Mouse (Mus musculus) lung, postnatal 0 days (tissue): ENCODE results near the gene Gprin3. TPM values are rescaled to one million over a fixed set of nuclear protein-coding genes. Genes with fewer than 3 reads are reported as not detected.
A peak's percentile ranks its signal among the peaks of the same experiment; 100 is the strongest.

Experiments used
- ATAC-seq: fragments of 200-750 bp; cut with Nextera tagmentation; 2 replicates; pipeline ENCODE4 v1.8.0; 2017; ENCODE audit warnings: moderate library complexity
- DNase-seq: peaks from one replicate; pipeline ENCODE4 v3.0.0-alpha.2; 2016; ENCODE audit warnings: low spot score
- H3K27ac ChIP-seq: fragments of 300-500 bp; sonication (generic); 2 replicates; pipeline ENCODE4 v1.5.1; 2014; ENCODE audit warnings: antibody characterized with exemption, mild to moderate bottlenecking, low read length, mixed read lengths
- H3K27me3 ChIP-seq: fragments of 300-500 bp; sonication (generic); replicated peaks from 2 replicates; pipeline ENCODE4 v1.6.1; 2014; ENCODE audit warnings: low read length, mixed read lengths; ENCODE audit not compliant: insufficient read depth
- H3K36me3 ChIP-seq: fragments of 300-500 bp; sonication (generic); 2 replicates; pipeline ENCODE4 v1.6.1; 2014; ENCODE audit warnings: low read length, mixed read lengths; ENCODE audit not compliant: insufficient read depth
- H3K4me1 ChIP-seq: fragments of 300-500 bp; sonication (generic); 2 replicates; pipeline ENCODE4 v1.6.1; 2014; ENCODE audit warnings: antibody characterized with exemption, low read depth, low read length, mixed read lengths; ENCODE audit not compliant: insufficient read depth
- H3K4me2 ChIP-seq: fragments of 300-500 bp; sonication (generic); replicated peaks from 2 replicates; pipeline ENCODE4 v1.6.1; 2014; ENCODE audit warnings: low read depth, mild to moderate bottlenecking, low read length, moderate library complexity, mixed read lengths
- H3K4me3 ChIP-seq: fragments of 300-500 bp; sonication (generic); 2 replicates; pipeline ENCODE4 v1.5.1; 2014; ENCODE audit warnings: low read depth, low read length
- H3K9ac ChIP-seq: fragments of 300-500 bp; sonication (generic); replicated peaks from 2 replicates; pipeline ENCODE4 v1.6.1; 2014; ENCODE audit warnings: low read depth, mild to moderate bottlenecking
- H3K9me3 ChIP-seq: fragments of 300-500 bp; sonication (generic); 2 replicates; pipeline ENCODE4 v1.6.1; 2016; ENCODE audit warnings: low read length, mixed read lengths
- CTCF ChIP-seq: IDR thresholded peaks from 2 replicates; pipeline ENCODE4 v1.5.1; 2016; ENCODE audit warnings: antibody characterized with exemption, mild to moderate bottlenecking
- EP300 ChIP-seq: IDR thresholded peaks from 2 replicates; pipeline ENCODE4 v1.6.1; 2016; ENCODE audit warnings: antibody characterized with exemption, mild to moderate bottlenecking, control low read depth
- WGBS: fragments of 180-500 bp; shearing (Covaris S2); extraction: QIAGEN DNeasy Blood & Tissue Kit; methylation state at CpG from one replicate; pipeline ENCODE4 v1.1.7; 2014; 5-methylcytosine and 5-hydroxymethylcytosine counted together
- polyA plus RNA-seq: library from polyadenylated mRNA; unstranded; fragments of >200 nt; fragmentation: Nextera tagmentation; extraction: Ambion mirVana; gene quantifications from 2 replicates; pipeline ENCODE4 v1.2.1, GENCODE M21; 2015

The Gprin3 gene
- polyA plus RNA-seq, 1 experiment from 2014 or later, result 11.2 TPM

DNA sequence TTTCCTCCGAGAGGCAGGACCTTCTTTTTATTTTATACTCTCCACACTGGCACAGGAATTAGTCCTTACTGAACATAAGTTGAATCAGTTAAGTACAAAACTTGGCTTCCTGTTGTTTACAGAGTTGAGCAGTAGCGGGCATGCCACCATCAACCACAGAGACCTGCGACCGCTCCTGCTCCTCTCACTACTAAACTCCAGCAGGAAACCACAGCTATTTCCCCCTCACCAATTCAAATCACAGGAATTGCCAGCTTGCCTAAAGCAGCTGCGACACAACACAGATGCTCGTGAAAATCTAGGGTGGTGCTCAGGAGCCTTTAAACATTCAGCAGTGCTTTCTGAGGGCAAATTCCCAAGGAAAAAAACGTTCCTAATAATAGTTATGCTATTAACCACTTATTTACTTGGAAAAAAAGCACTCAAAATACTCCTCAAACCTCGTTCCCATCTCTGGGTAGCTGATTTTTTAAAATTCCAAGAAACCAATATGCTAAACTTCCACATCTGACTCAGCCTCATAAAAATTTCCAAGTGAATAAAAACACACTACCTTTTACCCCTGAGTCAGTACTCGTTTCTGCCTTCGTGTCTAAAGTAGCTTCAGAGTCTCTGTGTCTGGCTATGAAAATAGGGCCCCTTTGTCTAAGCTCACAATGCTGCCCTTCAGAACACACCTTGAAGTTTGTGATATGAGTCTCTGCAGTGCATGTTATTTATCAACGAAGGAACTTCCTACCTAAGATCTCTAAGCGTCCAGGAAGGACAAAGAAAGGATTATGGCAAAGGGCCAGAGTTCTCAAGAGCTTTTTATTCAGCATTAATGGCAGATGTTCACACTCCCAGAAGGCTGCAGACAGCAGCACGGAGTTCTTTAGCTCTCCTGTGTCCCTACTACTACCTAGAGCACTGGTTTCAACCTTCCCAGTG lies 13.4 kb downstream of the Gprin3 start:
- Histone ChIP-seq H3K9ac (no peak overlapping the region), H3K36me3 (no peaks in the 10 kb centered on the region), H3K4me1 (peaks cover 5% of the 10 kb centered on the region; the same call in 1 of the 2 replicates), H3K27me3 (no peaks in the 10 kb centered on the region), H3K4me2 (peak overlapping the region; percentile 9; the same call in 1 of the 2 replicates), H3K4me3 (no peak overlapping the region), H3K27ac (peak overlapping the region; percentile 44; the same call in 1 of the 2 replicates), H3K9me3 (no peaks in the 10 kb centered on the region)
- DNase-seq, result peak; percentile 32
- ATAC-seq, result no peak; the same call in 1 of the 2 replicates
- TF ChIP-seq CTCF (no peak), EP300 (no peak)
- 19% methylated on average over 13 of the region's 13 CpGs for WGBS

GRCm38 (mm10) chr6:59409001-59409700 lies 16.9 kb downstream of the Gprin3 start:
- Histone ChIP-seq H3K4me1 (peaks cover 5% of the 10 kb centered on the region; the same call in 1 of the 2 replicates), H3K4me2 (no peak overlapping the region), H3K9me3 (no peaks in the 10 kb centered on the region), H3K27ac (no peak overlapping the region), H3K27me3 (no peaks in the 10 kb centered on the region), H3K36me3 (no peaks in the 10 kb centered on the region), H3K9ac (no peak overlapping the region), H3K4me3 (no peak overlapping the region)
- no peak for DNase-seq
- ATAC-seq, result no peak
- 27% methylated on average over 3 of the region's 3 CpGs for WGBS
- TF ChIP-seq CTCF (no peak), EP300 (no peak)

GRCm38 (mm10) chr6:59407482-59407997 lies 18.6 kb downstream of the Gprin3 start:
- DNase-seq (no peak), ATAC-seq (no peak)
- WGBS, result 72% methylated on average over 4 of the region's 4 CpGs
- Histone ChIP-seq H3K4me2 (no peak overlapping the region), H3K9me3 (no peaks in the 10 kb centered on the region), H3K4me1 (no peaks in the 10 kb centered on the region; the same call in 1 of the 2 replicates), H3K4me3 (no peak overlapping the region), H3K27me3 (no peaks in the 10 kb centered on the region), H3K36me3 (no peaks in the 10 kb centered on the region), H3K27ac (no peak overlapping the region), H3K9ac (no peak overlapping the region)
- no peak for TF ChIP-seq EP300
- no peak for TF ChIP-seq CTCF

DNA sequence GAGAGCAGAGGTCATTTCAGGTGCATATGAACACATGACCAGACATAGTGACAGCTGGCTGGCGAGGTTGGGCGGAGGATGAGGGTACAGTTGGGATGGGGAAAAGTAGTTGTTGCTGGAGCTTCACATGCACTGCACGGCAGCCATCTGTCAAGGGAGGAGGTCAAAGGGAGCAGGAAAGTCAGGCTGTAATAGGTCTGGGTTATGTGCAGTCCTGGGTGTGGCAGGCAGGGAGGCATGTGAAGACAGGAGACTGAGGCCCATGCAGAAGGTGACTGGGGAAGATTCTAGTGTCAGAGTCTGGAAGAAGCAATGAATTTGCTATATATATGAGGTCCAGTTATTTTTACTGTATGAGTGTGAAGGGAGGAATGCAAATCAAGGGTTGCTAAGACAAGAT lies 35.9 kb downstream of the Gprin3 start:
- no peaks in the 10 kb centered on the region for H3K9me3 ChIP-seq
- no peaks in the 10 kb centered on the region for H3K36me3 ChIP-seq
- H3K27me3 ChIP-seq, result no peaks in the 10 kb centered on the region
- TF ChIP-seq EP300 (no peak), CTCF (no peak)
- H3K4me3 ChIP-seq, result no peak overlapping the region
- 88% methylated on average over 3 of the region's 3 CpGs for WGBS
- no peak overlapping the region for H3K27ac ChIP-seq
- ATAC-seq (no peak), DNase-seq (no peak)
- H3K4me2 ChIP-seq, result no peak overlapping the region
- H3K9ac ChIP-seq, result no peak overlapping the region
- no peaks in the 10 kb centered on the region for H3K4me1 ChIP-seq

GRCm38 (mm10) chr6:59365300-59365699 lies 60.8 kb downstream of the Gprin3 start:
- H3K4me2 ChIP-seq, result no peak overlapping the region
- no peaks in the 10 kb centered on the region for H3K9me3 ChIP-seq
- no peak for ATAC-seq
- no peaks in the 10 kb centered on the region for H3K27me3 ChIP-seq
- H3K36me3 ChIP-seq, result no peaks in the 10 kb centered on the region
- TF ChIP-seq CTCF (no peak), EP300 (no peak)
- H3K4me1 ChIP-seq, result no peaks in the 10 kb centered on the region
- no peak overlapping the region for H3K27ac ChIP-seq
- H3K4me3 ChIP-seq, result no peak overlapping the region
- no peak for DNase-seq
- no peak overlapping the region for H3K9ac ChIP-seq

DNA sequence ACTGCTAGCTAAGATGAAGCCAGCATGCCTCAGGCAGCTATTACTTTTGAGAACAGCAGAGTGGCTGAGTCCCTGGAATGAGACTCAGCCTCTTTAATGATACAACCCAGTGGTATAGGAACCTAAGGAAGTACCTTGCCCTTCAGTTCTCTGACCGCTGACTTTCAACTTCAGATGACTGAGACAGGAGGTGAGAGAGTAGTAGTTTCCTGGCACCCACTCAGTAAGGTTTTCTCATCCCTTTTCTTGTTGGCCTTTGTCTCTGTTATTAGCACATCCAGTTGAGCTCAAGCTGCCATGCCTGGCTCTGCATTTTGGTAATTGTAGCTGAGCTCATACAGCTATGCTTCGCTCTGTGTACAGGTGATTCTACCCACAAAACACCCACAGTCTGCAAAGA lies 62.8 kb downstream of the Gprin3 start:
- 88% methylated on average over 2 of the region's 2 CpGs for whole genome bisulfite sequencing
- Histone ChIP-seq H3K27ac (no peak overlapping the region), H3K4me3 (no peak overlapping the region), H3K9me3 (no peaks in the 10 kb centered on the region), H3K4me2 (no peak overlapping the region), H3K9ac (no peak overlapping the region), H3K4me1 (no peaks in the 10 kb centered on the region), H3K27me3 (no peaks in the 10 kb centered on the region), H3K36me3 (no peaks in the 10 kb centered on the region)
- DNase-seq (no peak), ATAC-seq (no peak)
- TF ChIP-seq EP300 (no peak), CTCF (no peak)
